Mouse (Mus musculus) erythroblast, embryonic 14.5 days (primary cell): ENCODE data around the gene Esyt1.

Source experiments
- GATA1 ChIP-seq: IDR thresholded peaks from 2 replicates; pipeline ENCODE4 v1.6.1; 2012; ENCODE audit warnings: low read length, inconsistent platforms, mixed read lengths
- TAL1 ChIP-seq: IDR thresholded peaks from 3 replicates; pipeline ENCODE4 v1.6.1; 2012; ENCODE audit warnings: low read length, inconsistent platforms, mixed read lengths

DNA sequence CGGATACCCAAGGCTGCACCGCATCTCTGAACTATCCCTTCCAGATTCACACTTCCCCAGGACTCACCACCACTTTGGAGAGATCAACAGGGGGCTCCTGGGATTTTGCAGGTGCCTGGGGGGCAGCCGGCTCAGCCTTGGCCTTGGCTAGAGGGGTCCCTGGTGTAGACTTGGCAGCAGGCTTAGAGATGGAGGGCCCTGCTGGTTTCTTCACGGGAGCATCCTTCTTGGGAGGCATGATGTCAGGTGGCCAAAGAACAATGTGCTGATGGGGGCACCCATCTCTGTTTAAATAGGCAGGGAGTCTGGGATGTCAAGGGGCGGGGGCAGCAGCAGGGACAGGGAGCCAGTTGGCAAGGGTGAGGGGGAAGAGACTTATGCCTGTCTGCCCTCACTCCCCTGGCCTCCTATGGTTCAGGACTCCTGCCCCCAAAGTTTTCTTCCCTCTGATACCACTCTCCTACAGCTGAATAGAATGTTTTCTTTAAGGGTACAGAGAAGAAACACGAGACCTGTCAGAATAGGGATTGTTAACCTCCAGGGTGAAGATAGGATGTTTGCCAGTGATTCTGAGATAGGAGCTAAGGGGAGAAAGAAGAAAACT is 28.4 kb downstream of the Esyt1 start:
- no peak for TF ChIP-seq TAL1
- no peak for TF ChIP-seq GATA1
